Mouse (Mus musculus) right cerebral cortex, postnatal 25 days (tissue): ENCODE results near the gene Clcn6.

Experiments
- DNase-seq: peaks from one replicate; pipeline ENCODE4 v3.0.0; 2022

Gene Clcn6

DNA sequence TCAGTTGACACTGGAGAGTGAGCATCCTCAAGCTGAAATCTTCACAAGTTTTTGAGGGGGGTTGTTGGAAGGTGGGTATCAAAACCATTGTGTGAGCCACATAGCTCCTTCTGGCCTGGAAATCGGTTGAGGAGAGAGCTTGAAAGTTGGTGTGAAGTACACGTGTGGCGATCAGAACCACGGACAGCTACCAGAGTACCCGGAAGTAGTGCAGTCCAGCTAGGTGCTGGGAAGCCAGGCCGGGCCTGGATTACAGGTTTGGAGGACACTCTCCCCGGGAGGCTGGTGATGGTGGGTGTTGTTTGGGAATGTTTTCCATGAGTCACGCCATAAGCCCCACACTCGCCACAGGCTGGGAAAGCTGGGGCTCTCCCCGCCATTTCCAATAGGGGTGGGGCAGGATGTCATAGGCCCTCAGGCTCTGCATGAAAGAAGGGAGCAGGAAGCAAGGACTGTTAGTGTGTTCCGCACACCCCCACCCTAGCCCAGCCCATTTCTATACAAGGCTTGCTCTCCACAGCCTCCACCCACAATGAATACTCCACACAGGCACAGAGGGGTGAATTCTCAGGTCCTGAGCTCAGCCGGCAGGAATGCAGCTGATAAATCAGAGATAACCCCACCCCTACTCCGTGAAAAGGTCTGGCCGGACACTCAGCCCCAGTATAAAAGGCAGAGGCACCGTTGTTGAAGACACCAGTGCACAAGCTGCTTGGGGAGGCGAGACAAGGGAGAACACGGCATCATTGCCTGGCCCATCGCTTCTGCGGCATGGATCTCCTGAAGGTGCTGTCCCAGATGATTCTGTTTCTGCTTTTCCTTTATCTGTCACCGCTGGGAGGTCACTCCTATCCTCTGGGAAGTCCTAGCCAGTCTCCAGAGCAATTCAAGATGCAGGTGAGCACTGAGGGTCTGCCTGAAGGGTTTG is 53.2 kb downstream of the Clcn6 start, which contains the start of gene Nppb:
Gene Nppb, plus strand, starts transcription at position 584 of the 928 bp plus-strand sequence.
- DNase-seq = no peak

DNA sequence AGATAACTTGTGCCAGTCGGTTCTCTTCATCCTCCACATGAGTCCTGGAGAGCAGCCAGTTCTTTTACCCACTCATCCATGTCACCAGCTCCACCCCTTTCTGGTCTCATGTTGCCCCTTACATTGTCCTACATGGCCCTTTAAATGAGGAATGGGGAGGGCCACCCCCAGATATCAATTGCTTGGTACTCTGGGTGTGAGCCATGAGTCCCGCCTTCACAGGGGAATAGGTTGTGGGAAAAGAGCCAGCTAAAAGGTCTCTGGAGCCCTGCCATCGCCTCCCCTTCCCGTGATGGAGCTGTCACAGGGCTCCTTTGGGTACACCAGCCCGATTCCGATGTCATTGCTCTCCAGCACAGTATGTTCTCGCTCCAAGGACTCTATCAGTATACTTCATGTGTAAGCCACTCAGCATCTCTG is 59.2 kb downstream of the Clcn6 start:
- no peak for DNase-seq

DNA sequence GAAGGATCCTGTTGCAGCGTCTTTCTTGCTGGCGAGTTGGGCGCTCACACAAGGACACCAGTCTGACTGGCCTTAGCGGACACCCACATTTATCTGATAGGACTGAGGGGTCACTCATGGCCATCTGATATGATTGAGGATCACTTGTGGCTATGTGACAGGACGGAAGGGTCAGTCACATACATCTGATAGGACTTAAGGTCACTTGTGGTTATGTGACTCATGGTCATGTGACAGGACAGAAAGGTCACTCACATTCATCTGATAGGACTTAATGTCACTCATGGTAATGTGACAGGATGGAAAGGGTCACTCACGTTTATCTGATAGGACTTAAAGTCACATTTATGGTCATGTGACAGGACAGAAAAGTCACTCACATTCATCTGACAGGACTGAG is 60.2 kb downstream of the Clcn6 start:
- no peak for DNase-seq

DNA sequence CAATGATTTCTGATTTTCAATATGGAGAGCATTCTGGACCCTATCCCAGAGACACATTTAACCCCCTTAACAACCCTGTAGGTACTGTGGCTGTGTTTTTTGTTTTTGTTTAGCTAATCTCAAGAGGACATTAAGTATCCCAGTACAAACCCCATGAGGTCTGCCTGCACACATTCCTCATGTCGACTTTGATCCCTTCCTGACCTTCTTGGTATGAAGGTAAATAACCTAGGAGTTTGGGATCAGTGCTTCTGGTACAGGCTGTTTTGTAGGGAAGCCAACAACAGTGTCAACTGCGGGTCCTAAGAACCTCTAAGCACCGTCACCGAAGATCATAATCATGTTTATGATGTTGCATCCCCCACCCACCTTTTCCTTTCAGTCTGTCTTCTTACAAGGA is 60.9 kb downstream of the Clcn6 start:
- no peak for DNase-seq

DNA sequence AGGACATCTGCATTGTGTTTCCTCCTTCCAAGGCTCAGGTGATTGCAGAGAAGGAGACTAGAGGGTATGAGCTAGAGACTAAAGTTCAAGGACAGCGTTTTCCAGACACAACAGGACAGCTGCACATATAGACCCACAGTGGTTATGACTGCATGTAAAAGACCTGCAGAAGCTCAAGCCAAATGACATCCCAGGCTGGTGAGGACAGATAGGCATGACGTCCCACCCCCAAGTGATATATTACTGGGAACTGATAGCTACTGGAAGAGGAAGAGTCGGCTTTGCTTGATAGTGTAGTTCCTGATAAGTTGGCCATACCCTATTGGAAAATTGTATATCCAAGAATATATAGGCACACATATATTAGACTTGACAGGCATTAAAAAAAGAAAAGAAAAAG is 62.4 kb downstream of the Clcn6 start:
- no peak for DNase-seq

DNA sequence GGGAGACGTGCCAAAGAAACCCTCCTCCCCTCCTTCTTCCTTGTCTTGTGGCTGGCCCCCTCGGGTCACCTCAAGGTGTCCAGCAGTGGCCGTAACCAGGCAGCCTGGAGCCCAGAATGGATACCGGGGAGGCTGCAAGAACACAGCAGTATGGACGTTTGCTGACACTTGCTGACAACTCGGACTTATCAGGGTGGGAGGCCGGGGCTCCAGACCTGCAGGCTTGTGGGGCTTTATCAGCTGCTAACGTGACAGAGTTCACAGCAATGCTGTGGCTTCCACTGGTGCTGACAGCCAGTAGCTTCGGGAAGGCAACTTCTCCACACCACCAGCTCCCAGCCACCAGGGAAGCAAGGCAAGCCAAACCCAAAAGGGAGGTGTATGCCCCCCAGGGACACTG is 69.3 kb downstream of the Clcn6 start:
- no peak for DNase-seq

DNA sequence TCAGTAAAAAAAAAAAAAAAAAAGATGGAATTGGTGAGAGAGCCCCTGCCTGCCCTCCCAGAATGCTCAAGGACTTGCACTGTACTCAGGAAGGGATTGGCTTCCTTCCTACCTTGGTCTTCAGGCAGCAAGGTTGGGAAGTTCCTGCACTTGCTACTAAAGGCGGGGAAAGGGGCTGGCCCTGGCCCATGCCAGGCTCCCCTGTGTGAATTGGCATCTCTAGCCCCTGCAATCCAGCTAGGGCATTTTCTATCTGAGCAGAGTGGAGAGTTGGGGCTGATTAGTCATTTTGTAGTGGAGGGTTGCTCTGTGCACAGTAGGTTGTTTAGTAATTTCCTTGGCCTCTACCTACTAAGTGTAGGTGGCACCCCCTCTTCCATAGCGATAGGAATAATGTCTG is 69.8 kb downstream of the Clcn6 start:
- DNase-seq = no peak

DNA sequence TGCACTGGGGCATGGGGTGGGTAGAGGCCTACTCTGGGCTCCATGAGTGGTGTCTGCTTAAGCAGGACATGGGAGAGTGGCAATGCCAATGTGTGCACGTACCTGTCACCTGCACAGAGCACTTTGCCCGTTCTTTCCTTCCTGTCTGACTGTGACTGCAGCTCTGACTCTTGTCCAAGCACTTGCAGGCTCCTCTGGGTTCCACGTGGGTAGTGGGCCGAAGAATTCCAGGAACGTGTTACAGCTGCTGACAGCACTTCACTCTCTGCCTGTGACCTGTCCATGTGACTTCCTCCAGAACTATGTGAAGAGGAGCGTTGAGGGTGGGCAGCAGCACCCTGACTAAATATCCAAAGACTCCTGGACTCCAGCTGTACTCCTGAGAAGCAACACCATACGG is 72.9 kb downstream of the Clcn6 start:
- no peak for DNase-seq

DNA sequence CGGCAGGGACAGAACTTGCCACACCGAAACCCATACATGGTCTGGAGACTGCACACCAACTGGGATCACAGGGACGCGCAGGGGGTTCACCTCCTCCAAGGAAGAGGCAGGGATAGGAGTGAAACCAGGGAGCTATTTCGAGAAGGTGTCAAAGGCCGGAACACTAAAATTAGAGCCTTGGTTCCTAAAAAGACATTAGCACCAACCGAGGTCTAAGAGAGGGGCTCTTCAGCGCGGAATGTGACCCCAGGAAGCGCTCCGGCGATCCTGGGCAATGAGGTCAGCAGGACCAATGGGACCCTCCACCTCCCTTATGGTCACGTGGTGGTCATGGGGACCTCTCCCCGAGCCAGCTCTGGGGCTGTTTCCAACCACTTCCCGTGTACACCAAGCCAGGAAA is 75.0 kb downstream of the Clcn6 start:
- no peak for DNase-seq

DNA sequence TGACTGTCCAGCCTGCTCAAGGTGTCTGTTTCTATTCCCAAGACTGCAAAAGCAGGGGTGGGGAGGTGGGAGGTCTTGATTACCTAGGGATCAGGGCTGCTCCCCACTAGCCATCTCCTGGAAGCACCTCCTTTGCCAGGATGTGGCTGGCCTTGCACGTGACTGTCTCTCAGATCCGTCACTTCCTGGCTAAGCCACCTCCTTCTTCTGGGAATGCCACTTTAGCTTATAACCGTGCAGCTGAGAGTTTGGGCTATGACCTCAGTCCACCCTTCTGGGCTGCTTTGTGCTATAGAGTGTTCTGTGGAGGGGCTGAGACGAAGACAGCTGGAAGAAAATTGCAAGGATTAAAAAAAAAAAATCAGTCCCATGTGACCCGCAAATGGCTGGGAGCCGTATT is 75.8 kb downstream of the Clcn6 start:
- no peak for DNase-seq

DNA sequence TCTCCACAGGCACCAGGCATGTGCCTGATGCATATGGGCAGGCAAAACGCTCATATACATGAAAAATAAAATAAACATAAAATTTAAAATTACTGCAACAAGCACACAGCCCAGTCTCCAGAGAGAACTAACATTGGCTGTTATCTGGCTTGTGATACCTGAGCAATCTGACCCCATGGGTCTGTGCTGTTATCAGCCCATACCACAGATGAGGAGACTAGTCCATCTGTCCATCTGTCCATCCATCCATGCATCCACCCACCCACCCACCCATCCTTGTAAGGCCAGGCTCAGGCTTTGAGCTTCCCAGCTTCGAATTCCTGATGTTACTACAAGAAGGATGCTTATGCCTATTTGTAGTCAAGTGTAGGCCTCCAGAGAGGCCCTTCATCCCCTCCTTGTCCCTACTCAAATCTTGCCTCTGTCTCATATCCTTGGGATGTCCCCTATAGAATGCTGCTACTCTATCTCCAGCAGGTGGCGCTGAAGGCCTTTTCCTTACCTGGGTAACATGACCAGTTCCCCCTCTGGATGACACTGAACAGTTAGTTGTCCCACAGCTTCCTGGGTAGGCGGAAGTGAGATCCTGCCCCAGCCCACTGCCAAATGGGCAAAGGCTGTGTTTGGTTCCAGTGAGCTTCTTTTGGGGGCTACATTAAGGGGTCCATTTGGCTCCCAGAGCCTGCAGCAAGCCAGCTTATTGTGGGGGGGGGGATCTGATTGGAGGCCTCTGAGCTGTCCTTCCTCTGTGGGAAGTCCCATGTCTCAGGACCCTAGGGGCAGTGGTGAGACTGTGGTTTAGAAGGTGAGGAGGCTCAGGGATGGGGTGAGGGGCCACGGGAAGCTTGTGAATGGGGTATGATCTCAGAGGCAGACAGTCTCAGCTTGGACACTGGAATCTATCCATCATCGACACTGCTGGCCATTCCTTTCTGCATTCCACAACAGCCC is 78.5 kb downstream of the Clcn6 start:
- no peak for DNase-seq

DNA sequence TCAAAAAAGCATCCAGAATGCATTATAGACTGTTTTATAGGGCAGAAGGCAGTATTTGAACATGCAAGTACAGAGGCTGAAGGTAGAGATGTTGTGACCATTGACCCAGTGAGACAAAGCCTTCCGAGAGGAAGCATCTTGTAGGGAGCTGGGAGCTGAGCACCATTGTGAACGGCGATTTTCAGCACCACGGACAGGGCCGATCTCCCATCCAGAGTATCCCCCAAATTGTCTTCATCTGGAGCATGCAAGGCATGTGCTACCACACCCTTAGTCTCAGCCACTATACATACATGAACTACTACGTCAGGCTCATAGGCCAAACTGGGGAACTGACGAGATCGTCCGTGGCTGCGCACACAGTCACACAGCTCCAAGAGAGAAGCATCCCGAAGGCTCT is 81.5 kb downstream of the Clcn6 start:
- DNase-seq = no peak
